Mouse (Mus musculus) heart, embryonic 12.5 days (tissue): ENCODE data around the gene Trp53bp2. TPM values are rescaled to one million over a fixed set of nuclear protein-coding genes. Genes with fewer than 3 reads are reported as not detected.

Experiments
- ATAC-seq: fragments of 200-750 bp; cut with Nextera tagmentation; 2 replicates; pipeline ENCODE4 v1.8.0; 2017; ENCODE audit warnings: moderate TSS enrichment, moderate library complexity; ENCODE audit not compliant: insufficient number of reproducible peaks, low FRiP score
- H3K27ac ChIP-seq: fragments of 300-500 bp; sonication (generic); 2 replicates; pipeline ENCODE4 v1.5.1; 2016; ENCODE audit warnings: mild to moderate bottlenecking, moderate library complexity; ENCODE audit not compliant: poor library complexity, severe bottlenecking
- H3K27me3 ChIP-seq: fragments of 300-500 bp; sonication (generic); replicated peaks from 2 replicates; pipeline ENCODE4 v1.6.1; 2016; ENCODE audit warnings: mild to moderate bottlenecking, moderate library complexity
- H3K36me3 ChIP-seq: fragments of 300-500 bp; sonication (generic); 2 replicates; pipeline ENCODE4 v1.6.1; 2016; ENCODE audit warnings: mild to moderate bottlenecking, moderate library complexity
- H3K4me1 ChIP-seq: fragments of 300-500 bp; sonication (generic); replicated peaks from 2 replicates; pipeline ENCODE4 v1.6.1; 2016; ENCODE audit warnings: mild to moderate bottlenecking
- H3K4me2 ChIP-seq: fragments of 300-500 bp; sonication (generic); 2 replicates; pipeline ENCODE4 v1.6.1; 2016; ENCODE audit warnings: mild to moderate bottlenecking, moderate library complexity
- H3K4me3 ChIP-seq: fragments of 300-500 bp; sonication (generic); 2 replicates; pipeline ENCODE4 v1.5.1; 2016; ENCODE audit warnings: mild to moderate bottlenecking
- H3K9ac ChIP-seq: fragments of 300-500 bp; sonication (generic); 2 replicates; pipeline ENCODE4 v1.6.1; 2016; ENCODE audit warnings: mild to moderate bottlenecking, moderate library complexity
- H3K9me3 ChIP-seq: fragments of 300-500 bp; sonication (generic); replicated peaks from 2 replicates; pipeline ENCODE4 v1.6.1; 2016; ENCODE audit warnings: mild to moderate bottlenecking, moderate library complexity
- WGBS: fragments of 180-500 bp; shearing (Covaris S2); methylation state at CpG from one replicate; pipeline ENCODE4 v1.1.7; 2016; 5-methylcytosine and 5-hydroxymethylcytosine counted together
- polyA plus RNA-seq: library from polyadenylated mRNA; unstranded; fragments of >200 nt; fragmentation: Nextera tagmentation; extraction: Ambion mirVana; gene quantifications from 2 replicates; pipeline ENCODE4 v1.2.1, GENCODE M21; 2016

The Trp53bp2 gene
- 18.9 and 19.8 TPM in 2 replicates for polyA plus RNA-seq

DNA sequence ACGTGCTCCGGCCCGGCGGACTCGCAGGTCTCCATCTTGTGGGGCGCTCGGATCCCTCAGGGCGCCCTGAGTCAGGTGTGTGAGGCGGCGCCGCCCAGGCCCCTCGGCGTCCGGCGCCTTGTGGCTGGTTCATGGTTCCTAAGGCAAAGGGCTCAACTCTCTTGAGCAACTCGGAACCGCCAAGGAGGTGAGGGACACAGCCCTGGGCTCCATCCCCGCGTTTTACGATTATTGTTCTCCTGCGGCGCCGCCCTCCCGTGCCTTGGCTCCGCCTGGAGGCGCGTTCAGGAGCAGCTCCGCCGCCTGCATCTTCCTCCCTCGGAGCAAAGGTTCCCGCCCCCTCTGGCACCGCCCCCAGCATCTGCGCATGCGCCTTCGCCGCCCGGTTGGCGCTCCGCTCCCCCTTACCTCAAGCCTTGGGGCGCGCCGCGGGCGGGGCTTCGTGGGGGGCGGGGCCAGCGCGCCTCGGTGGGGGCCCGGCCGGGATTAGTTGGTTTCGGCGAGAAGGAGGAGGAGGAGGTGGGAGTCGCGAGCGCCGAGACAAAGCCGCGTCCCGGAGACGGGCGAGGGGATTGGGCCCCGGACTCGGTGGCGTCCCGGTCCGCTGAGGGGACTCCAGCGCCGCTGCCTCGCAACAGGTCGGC is at the start of gene Trp53bp2:
Gene Trp53bp2, plus strand, starts transcription at position 489 of the 644 bp plus-strand sequence.
- ATAC-seq = peak; percentile 98
- peak within 1 kb of the TSS; percentile 71 for H3K4me2 ChIP-seq
- H3K4me1 ChIP-seq = peaks cover 24% of the 10 kb centered on the region
- peak within 1 kb of the TSS; percentile 88 for H3K27ac ChIP-seq
- H3K27me3 ChIP-seq = no peaks in the 10 kb centered on the region
- no peaks in the 10 kb centered on the region for H3K9me3 ChIP-seq
- no peaks in the 10 kb centered on the region for H3K36me3 ChIP-seq
- peak within 1 kb of the TSS; percentile 85 for H3K4me3 ChIP-seq
- H3K9ac ChIP-seq = peak within 1 kb of the TSS; percentile 93
- 0% methylated on average over 70 of the region's 71 CpGs for WGBS

DNA sequence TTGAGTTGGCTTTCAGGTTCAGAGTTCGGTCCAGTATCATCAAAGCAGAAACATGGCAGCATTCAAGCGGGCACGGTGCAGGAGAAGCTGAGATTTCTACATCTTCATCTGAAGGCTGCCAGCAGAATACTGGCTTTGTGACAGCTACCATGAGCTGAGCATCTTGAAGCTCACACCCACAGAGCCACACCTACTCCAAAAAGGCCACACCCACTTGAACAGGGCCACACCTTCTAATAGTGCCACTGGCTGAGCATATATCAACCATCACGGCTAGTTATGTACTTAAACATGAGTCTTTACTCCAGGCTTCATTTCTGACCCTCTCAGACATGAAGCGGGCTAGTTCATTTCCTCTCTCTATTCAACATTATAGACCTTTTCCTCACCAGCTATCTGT is 46.3 kb upstream of the Trp53bp2 start:
- ATAC-seq = no peak
- Histone ChIP-seq H3K36me3 (no peaks in the 10 kb centered on the region), H3K27ac (no peak overlapping the region), H3K9ac (no peak overlapping the region), H3K9me3 (no peaks in the 10 kb centered on the region), H3K4me2 (no peak overlapping the region), H3K4me1 (no peaks in the 10 kb centered on the region), H3K27me3 (no peaks in the 10 kb centered on the region), H3K4me3 (no peak overlapping the region)
- WGBS = 82% methylated on average over 5 of the region's 5 CpGs

DNA sequence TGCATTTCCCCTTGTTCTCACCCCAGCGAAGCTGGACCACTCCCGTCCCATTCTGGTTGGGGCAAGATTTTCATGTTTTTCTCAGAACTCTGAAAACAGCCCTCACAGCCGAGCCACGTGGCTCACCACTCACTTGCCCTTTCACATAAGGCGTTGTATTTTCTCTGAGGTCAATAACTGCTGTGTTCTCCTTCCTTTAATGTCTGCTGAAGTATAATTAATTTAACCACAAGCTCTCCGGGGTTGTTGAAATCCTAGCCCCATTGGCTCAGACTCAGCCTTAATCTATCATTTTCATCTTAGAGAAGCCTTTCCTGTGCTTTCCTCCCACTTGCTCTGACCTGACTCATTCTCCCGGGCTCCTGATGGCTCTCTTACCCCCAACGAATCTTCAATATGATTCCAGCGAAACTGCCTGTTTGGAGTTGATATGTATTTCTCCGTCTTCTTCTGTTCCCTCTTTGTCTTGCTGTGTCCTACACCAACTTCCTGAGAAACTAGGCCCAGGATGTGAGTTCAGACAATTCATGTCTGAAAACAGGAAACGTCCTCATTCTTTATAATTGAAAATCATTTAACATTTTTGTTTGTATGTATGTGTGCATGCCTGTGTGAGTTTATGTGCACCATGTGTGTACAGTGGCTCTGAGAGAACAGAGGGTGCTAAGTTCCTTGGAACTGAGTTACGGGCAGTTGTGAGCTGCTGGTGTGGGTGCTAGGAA is 45.1 kb upstream of the Trp53bp2 start:
- Histone ChIP-seq H3K36me3 (no peaks in the 10 kb centered on the region), H3K9me3 (no peaks in the 10 kb centered on the region), H3K4me1 (no peaks in the 10 kb centered on the region), H3K27ac (no peak overlapping the region), H3K9ac (no peak overlapping the region), H3K4me2 (no peak overlapping the region), H3K27me3 (no peaks in the 10 kb centered on the region), H3K4me3 (no peak overlapping the region)
- 71% methylated on average over 12 of the region's 12 CpGs for WGBS
- ATAC-seq = no peak

DNA sequence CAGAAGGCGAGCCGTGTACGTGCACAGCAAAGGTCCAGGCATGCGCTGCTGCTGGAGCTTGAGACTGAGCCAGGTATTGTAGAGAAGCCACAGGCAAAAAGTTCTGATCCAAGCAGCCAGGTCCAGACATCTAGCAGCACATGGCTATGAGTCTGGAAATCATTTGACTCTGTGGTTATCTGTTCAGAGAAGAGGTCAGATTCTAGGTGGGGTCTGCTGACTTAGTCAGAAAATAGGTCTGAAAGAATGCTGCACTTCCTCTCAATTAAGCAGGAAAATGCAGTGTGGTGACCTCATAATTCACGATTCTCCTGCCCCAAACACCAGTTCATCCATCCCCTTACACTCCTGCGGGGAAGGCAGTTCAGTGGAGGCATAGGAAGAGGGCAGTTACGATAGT is 40.7 kb upstream of the Trp53bp2 start:
- Histone ChIP-seq H3K9me3 (no peaks in the 10 kb centered on the region), H3K36me3 (no peaks in the 10 kb centered on the region), H3K4me1 (no peaks in the 10 kb centered on the region), H3K4me2 (no peak overlapping the region), H3K9ac (no peak overlapping the region), H3K27me3 (no peaks in the 10 kb centered on the region), H3K27ac (no peak overlapping the region), H3K4me3 (no peak overlapping the region)
- ATAC-seq = no peak
- WGBS = 72% methylated on average over 7 of the region's 7 CpGs

DNA sequence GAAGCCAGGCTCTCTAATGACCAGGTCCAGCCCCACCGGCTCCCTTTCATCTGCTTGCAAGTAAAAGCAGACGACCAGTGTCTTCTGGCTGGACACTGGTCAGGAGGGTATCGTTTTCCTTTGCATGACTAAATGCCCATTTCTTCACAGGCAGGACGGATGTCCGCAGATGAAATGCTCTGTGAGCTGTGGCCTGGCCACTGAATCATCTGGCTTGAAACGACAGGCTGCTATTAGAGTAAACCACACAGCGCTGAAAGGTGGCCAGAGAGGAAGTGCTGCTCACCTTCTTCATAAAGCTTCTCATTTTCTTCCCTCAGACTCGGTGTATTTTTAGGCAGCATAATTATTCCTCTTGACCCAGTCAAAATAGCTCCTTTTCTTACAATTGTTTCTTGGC is 40.2 kb upstream of the Trp53bp2 start:
- Histone ChIP-seq H3K9ac (no peak overlapping the region), H3K36me3 (no peaks in the 10 kb centered on the region), H3K27ac (no peak overlapping the region), H3K9me3 (no peaks in the 10 kb centered on the region), H3K4me2 (no peak overlapping the region), H3K4me3 (no peak overlapping the region), H3K4me1 (no peaks in the 10 kb centered on the region), H3K27me3 (no peaks in the 10 kb centered on the region)
- 59% methylated on average over 8 of the region's 8 CpGs for WGBS
- no peak for ATAC-seq

DNA sequence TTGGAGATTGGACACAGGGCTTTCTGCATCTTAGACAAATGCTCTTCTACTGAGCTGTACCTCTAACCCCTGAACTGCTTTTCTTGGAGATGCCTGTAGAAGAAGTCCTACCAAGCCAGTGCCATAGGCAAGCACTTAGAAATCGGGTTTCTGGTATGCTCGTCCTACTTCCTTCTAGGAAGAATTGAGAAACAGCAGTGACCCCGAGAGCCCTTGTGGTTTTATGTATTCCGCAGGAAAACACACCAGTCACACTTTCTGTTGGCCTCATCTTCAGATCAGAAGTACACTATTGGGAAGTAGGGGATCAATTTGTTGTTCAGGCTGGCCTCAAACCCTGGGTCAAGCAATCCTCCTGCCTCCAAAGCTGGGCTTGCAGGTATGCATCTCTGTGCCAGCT is 39.5 kb upstream of the Trp53bp2 start:
- ATAC-seq = no peak
- whole genome bisulfite sequencing = 69% methylated on average over 4 of the region's 4 CpGs
- Histone ChIP-seq H3K9ac (no peak overlapping the region), H3K4me1 (no peaks in the 10 kb centered on the region), H3K27ac (no peak overlapping the region), H3K36me3 (no peaks in the 10 kb centered on the region), H3K4me2 (no peak overlapping the region), H3K9me3 (no peaks in the 10 kb centered on the region), H3K27me3 (no peaks in the 10 kb centered on the region), H3K4me3 (no peak overlapping the region)

DNA sequence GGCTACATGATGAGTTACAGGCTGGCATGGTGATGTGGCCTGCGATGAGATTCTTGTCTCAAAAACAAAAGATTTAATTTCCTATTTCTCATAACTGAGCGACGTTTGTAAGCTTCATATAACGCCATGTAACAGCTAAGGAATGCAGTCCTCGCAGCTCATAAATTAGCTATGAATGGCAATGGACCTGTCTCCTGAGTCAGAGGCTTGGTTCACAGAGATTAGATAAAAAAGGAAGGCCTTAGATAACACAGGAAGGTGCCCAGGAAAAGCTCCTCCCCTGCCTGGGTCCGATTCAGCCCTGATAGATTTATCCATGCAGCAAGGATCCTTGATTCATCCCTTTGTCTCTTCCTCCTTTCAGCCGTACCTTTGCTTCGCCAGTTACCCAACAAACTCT is 37.1 kb upstream of the Trp53bp2 start:
- Histone ChIP-seq H3K36me3 (no peaks in the 10 kb centered on the region), H3K9ac (no peak overlapping the region), H3K4me1 (no peaks in the 10 kb centered on the region), H3K27me3 (0 out of 2 replicates have a peak, but pooled peaks cover under 1% of the 10 kb centered on the region), H3K4me2 (no peak overlapping the region), H3K9me3 (no peaks in the 10 kb centered on the region), H3K4me3 (no peak overlapping the region), H3K27ac (no peak overlapping the region)
- ATAC-seq = no peak
- WGBS = 54% methylated on average over 8 of the region's 8 CpGs

DNA sequence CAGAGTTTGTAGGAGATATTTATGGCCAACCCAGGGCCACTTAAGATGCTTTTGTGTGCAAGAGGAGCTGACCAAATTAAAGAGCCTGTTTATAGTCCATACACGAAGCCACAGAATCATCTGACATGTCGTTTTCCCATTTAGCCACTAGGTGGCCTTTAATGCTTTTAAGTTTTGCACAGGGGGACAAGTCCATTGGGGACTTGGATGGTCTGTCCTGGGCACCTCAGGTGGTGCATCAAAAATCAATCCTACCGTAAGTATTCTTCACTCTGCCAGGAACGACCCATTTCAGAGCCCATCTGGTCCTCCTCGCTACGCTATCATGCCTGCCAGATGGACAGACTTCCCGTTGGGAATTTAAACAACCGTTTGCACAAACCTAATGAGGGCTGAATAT is 32.8 kb upstream of the Trp53bp2 start:
- H3K36me3 ChIP-seq = no peaks in the 10 kb centered on the region
- no peaks in the 10 kb centered on the region for H3K9me3 ChIP-seq
- no peak overlapping the region for H3K4me3 ChIP-seq
- ATAC-seq = no peak
- no peak overlapping the region for H3K9ac ChIP-seq
- H3K27me3 ChIP-seq = 0 out of 2 replicates have a peak, but pooled peaks cover 2% of the 10 kb centered on the region
- no peak overlapping the region for H3K4me2 ChIP-seq
- WGBS = 43% methylated on average over 8 of the region's 8 CpGs
- H3K4me1 ChIP-seq = no peaks in the 10 kb centered on the region
- no peak overlapping the region for H3K27ac ChIP-seq

DNA sequence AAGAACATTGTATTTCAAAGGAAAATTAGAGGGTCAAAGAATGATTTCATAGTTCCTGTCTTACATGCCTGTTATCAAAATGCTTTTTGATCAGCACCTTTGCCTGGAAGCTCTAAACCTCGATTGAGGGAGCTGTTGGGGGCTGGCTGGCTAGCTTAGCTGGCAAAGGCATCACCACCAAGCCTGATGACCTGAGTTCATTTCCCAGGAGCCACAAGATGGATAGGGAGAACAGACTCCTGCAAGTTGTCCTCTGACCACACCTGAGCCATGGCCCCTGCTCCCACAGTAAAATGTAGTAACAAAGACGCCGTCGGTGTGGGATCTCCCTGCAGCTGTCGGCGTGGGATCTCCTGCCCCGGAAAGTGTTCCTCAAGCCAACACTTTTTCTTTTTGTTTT is 32.1 kb upstream of the Trp53bp2 start:
- Histone ChIP-seq H3K36me3 (no peaks in the 10 kb centered on the region), H3K4me2 (no peak overlapping the region), H3K27ac (no peak overlapping the region), H3K9ac (no peak overlapping the region), H3K4me3 (no peak overlapping the region), H3K27me3 (0 out of 2 replicates have a peak, but pooled peaks cover 2% of the 10 kb centered on the region), H3K4me1 (no peaks in the 10 kb centered on the region), H3K9me3 (no peaks in the 10 kb centered on the region)
- ATAC-seq = no peak
- WGBS = 86% methylated on average over 7 of the region's 7 CpGs

DNA sequence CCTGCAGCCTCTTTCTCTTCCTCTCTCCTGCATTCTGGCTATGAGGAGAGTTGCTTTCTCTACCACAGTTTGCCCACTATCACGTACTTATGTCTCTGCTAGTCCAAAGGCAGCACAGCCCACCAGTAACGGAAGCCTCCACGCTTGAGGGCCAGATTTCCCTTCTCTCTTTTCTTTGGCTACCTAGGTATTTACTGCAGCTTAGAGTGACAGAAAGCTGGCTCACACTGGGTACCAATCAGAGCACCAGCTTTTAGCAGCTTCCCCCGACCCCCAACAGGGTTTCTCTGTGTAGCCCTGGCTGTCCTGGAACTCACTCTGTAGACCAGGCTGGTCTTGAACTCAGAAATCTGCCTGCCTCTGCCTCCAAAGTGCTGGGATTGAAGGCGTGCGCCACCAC is 31.5 kb upstream of the Trp53bp2 start:
- Histone ChIP-seq H3K36me3 (no peaks in the 10 kb centered on the region), H3K27ac (no peak overlapping the region), H3K27me3 (0 out of 2 replicates have a peak, but pooled peaks cover 2% of the 10 kb centered on the region), H3K9ac (no peak overlapping the region), H3K9me3 (no peaks in the 10 kb centered on the region), H3K4me3 (no peak overlapping the region), H3K4me1 (no peaks in the 10 kb centered on the region), H3K4me2 (no peak overlapping the region)
- no peak for ATAC-seq
- WGBS = 76% methylated on average over 6 of the region's 6 CpGs

DNA sequence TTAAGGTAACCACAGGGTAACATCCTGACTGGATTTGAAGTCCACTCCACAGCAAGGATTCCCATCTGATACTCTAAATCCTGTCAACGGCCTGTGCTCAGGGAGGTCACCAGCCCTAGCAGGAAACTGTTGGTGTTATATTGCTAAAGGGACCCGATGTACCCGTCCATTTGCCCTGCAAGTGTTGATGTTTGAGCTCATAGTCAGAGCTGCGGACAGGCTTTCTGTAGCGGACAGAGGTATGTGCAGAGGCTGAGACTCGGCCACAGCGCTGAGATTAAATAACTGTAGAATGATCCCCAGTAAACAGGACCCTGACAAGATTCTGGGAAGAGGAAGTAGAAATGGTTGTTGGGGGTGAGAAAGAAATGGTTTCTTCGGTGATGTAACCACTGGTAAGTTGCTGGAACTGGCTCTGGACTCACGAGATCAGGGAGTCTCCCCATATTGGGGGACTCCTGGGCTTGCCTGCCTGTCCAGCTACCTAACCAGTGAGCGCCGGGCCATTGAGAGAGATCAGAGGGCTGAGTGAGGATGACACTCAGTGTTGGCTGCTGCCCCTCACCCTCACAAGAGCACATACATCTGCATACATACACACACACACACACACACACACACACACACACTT is 30.7 kb upstream of the Trp53bp2 start:
- Histone ChIP-seq H3K4me3 (no peak overlapping the region), H3K9me3 (no peaks in the 10 kb centered on the region), H3K4me2 (no peak overlapping the region), H3K27me3 (0 out of 2 replicates have a peak, but pooled peaks cover 2% of the 10 kb centered on the region), H3K36me3 (no peaks in the 10 kb centered on the region), H3K27ac (no peak overlapping the region), H3K4me1 (no peaks in the 10 kb centered on the region), H3K9ac (no peak overlapping the region)
- ATAC-seq = no peak
- WGBS = 62% methylated on average over 11 of the region's 11 CpGs
